Mouse (Mus musculus) erythroblast, embryonic 14.5 days (primary cell): ENCODE measurements around the gene AI837181. TPM values are rescaled to one million over a fixed set of nuclear protein-coding genes. Genes with fewer than 3 reads are reported as not detected.

Experiments
- H3K27me3 ChIP-seq: 2 replicates; pipeline ENCODE4 v1.6.1; 2012; ENCODE audit warnings: inconsistent platforms; ENCODE audit not compliant: control insufficient read depth
- H3K36me3 ChIP-seq: 2 replicates; pipeline ENCODE4 v1.6.1; 2012; ENCODE audit warnings: mild to moderate bottlenecking, inconsistent platforms; ENCODE audit not compliant: control insufficient read depth
- H3K4me1 ChIP-seq: 2 replicates; pipeline ENCODE4 v1.6.1; 2012; ENCODE audit warnings: inconsistent platforms; ENCODE audit not compliant: control insufficient read depth
- H3K4me3 ChIP-seq: replicated peaks from 2 replicates; pipeline ENCODE3; 2012; ENCODE audit warnings: moderate library complexity, mild to moderate bottlenecking, inconsistent platforms
- H3K9me3 ChIP-seq: 2 replicates; pipeline ENCODE4 v1.6.1; 2012; ENCODE audit warnings: low read length, inconsistent platforms, mixed read lengths; ENCODE audit not compliant: control insufficient read depth
- GATA1 ChIP-seq: IDR thresholded peaks from 2 replicates; pipeline ENCODE4 v1.6.1; 2012; ENCODE audit warnings: low read length, inconsistent platforms, mixed read lengths
- TAL1 ChIP-seq: IDR thresholded peaks from 3 replicates; pipeline ENCODE4 v1.6.1; 2012; ENCODE audit warnings: low read length, inconsistent platforms, mixed read lengths
- polyA plus RNA-seq: library from polyadenylated mRNA; stranded (reverse); fragments of >175 nt; gene quantifications from 2 replicates; pipeline ENCODE4 v1.2.3, GENCODE M21; 2012

The AI837181 gene
- polyA plus RNA-seq, 1 experiment, result 3.1 TPM

GRCm38 (mm10) chr19:5422895-5423443 is 2.0 kb upstream of the AI837181 start:
- H3K4me3 ChIP-seq, result no peak overlapping the region
- peaks cover 44% of the 10 kb centered on the region for H3K4me1 ChIP-seq
- TF ChIP-seq TAL1 (no peak), GATA1 (no peak)
- no peaks in the 10 kb centered on the region for H3K9me3 ChIP-seq
- no peaks in the 10 kb centered on the region for H3K27me3 ChIP-seq
- H3K36me3 ChIP-seq, result peaks cover 47% of the 10 kb centered on the region

GRCm38 (mm10) chr19:5423561-5423960 is 1.4 kb upstream of the AI837181 start:
- TF ChIP-seq GATA1 (no peak), TAL1 (no peak)

DNA sequence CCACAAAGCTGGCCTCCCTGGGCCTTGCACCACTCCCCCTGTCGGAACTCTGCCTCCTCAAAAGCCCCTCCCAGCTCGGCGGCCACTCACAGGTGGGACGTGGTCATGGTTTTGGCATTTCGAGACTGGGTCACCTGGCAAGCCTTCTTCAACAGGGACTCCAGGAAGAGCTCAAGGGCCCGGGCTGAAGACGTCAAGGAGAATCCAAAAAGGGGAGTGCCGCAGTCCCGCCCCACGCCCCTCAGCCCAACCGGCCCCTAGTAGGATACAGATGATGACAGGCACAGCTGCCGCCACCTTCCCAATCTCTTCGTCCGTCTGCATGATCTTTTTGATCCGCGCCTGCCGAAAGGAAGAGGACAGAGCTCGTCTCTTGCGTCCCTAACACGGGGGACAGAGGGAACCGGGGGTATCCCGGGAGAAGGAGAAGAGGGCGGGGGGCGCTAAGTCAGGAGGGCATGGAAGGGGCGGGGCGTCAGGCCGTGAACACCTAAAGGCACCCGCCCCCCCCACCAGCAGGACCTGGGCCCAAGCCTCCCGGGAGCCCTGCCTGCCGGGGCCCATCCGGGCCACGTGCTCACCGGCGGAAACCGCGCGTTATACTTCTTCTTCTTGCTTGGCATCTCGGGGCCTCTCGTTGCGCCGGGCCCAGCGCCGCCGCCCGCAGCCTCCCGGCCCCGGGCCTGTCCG is 707 bp upstream of the AI837181 start:
- Histone ChIP-seq H3K9me3 (no peaks in the 10 kb centered on the region), H3K36me3 (peaks cover 48% of the 10 kb centered on the region), H3K4me3 (peak overlapping the region; percentile 89), H3K4me1 (peaks cover 44% of the 10 kb centered on the region), H3K27me3 (no peaks in the 10 kb centered on the region)
- no peak for TF ChIP-seq GATA1
- TF ChIP-seq TAL1, result no peak

More at GRCm38 (mm10) chr19:5423561-5423960, 1.4 kb upstream of the AI837181 start:
- H3K4me3 ChIP-seq, result peak overlapping the region; percentile 89
- H3K36me3 ChIP-seq, result peaks cover 48% of the 10 kb centered on the region
- H3K9me3 ChIP-seq, result no peaks in the 10 kb centered on the region
- H3K27me3 ChIP-seq, result no peaks in the 10 kb centered on the region
- H3K4me1 ChIP-seq, result peaks cover 44% of the 10 kb centered on the region

DNA sequence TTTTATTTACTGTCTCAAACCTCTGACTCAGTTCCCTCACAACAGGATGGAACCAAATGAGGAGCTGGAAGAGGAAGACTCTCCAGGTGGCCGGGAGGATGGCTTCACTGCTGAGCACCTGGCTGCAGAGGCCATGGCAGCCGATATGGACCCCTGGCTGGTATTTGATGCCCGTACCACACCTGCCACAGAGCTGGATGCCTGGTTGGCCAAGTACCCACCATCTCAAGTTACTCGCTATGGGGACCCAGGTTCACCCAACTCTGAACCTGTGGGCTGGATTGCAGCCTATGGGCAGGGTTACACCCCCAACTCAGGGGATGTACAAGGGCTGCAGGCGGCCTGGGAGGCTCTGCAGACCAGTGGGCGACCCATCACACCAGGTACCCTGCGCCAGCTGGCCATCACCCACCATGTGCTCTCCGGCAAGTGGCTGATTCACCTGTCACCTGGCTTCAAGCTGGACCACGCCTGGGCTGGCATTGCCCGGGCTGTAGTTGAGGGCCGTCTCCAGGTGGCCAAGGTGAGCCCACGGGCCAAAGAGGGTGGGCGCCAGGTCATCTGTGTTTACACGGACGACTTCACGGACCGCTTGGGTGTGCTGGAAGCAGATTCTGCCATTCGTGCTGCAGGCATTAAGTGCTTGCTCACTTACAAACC is 1.1 kb downstream of the AI837181 start:
- no peaks in the 10 kb centered on the region for H3K9me3 ChIP-seq
- no peak for TF ChIP-seq TAL1
- H3K4me1 ChIP-seq, result peaks cover 38% of the 10 kb centered on the region
- no peaks in the 10 kb centered on the region for H3K27me3 ChIP-seq
- peaks cover 36% of the 10 kb centered on the region for H3K36me3 ChIP-seq
- H3K4me3 ChIP-seq, result peak overlapping the region; percentile 89

GRCm38 (mm10) chr19:5426640-5427290 is 1.8 kb downstream of the AI837181 start:
- no peaks in the 10 kb centered on the region for H3K9me3 ChIP-seq
- no peaks in the 10 kb centered on the region for H3K27me3 ChIP-seq
- peaks cover 37% of the 10 kb centered on the region for H3K4me1 ChIP-seq
- peaks cover 34% of the 10 kb centered on the region for H3K36me3 ChIP-seq
- TF ChIP-seq GATA1, result no peak
- TF ChIP-seq TAL1, result no peak
- no peak overlapping the region for H3K4me3 ChIP-seq

GRCm38 (mm10) chr19:5428083-5428482 is 3.1 kb downstream of the AI837181 start:
- no peaks in the 10 kb centered on the region for H3K9me3 ChIP-seq
- peaks cover 33% of the 10 kb centered on the region for H3K4me1 ChIP-seq
- no peak overlapping the region for H3K4me3 ChIP-seq
- H3K36me3 ChIP-seq, result peaks cover 23% of the 10 kb centered on the region
- TF ChIP-seq GATA1, result no peak
- TF ChIP-seq TAL1, result no peak
- H3K27me3 ChIP-seq, result no peaks in the 10 kb centered on the region

GRCm38 (mm10) chr19:5429219-5429618 is 4.3 kb downstream of the AI837181 start:
- no peaks in the 10 kb centered on the region for H3K9me3 ChIP-seq
- peaks cover 17% of the 10 kb centered on the region for H3K36me3 ChIP-seq
- H3K4me1 ChIP-seq, result peaks cover 33% of the 10 kb centered on the region
- no peak overlapping the region for H3K4me3 ChIP-seq
- TF ChIP-seq GATA1 (no peak), TAL1 (no peak)
- H3K27me3 ChIP-seq, result peaks cover 3% of the 10 kb centered on the region

- TF ChIP-seq TAL1, result no peak
- TF ChIP-seq GATA1, result no peak
- peaks cover 7% of the 10 kb centered on the region for H3K27me3 ChIP-seq
- no peaks in the 10 kb centered on the region for H3K9me3 ChIP-seq
- H3K4me3 ChIP-seq, result no peak overlapping the region
- peaks cover 30% of the 10 kb centered on the region for H3K4me1 ChIP-seq
- H3K36me3 ChIP-seq, result peaks cover 17% of the 10 kb centered on the region
Measured at GRCm38 (mm10) chr19:5429806-5430205, 4.9 kb downstream of the AI837181 start.

- Histone ChIP-seq H3K36me3 (peaks cover 17% of the 10 kb centered on the region), H3K27me3 (peaks cover 10% of the 10 kb centered on the region), H3K4me3 (no peak overlapping the region), H3K4me1 (peaks cover 28% of the 10 kb centered on the region), H3K9me3 (no peaks in the 10 kb centered on the region)
- TF ChIP-seq TAL1, result no peak
- no peak for TF ChIP-seq GATA1
Measured at GRCm38 (mm10) chr19:5430408-5430807, 5.5 kb downstream of the AI837181 start.
